Mouse (Mus musculus) intestine, embryonic 16.5 days (tissue): ENCODE data around the gene Acoxl. TPM values are rescaled to one million over a fixed set of nuclear protein-coding genes. Genes with fewer than 3 reads are reported as not detected.

Experiments used
- ATAC-seq: fragments of 200-750 bp; cut with Nextera tagmentation; 2 replicates; pipeline ENCODE4 v1.8.0; 2017; ENCODE audit warnings: moderate TSS enrichment, moderate library complexity
- H3K27ac ChIP-seq: fragments of 300-500 bp; sonication (generic); 2 replicates; pipeline ENCODE4 v1.5.1; 2014; ENCODE audit warnings: mild to moderate bottlenecking, low read length
- H3K27me3 ChIP-seq: fragments of 300-500 bp; sonication (generic); replicated peaks from 2 replicates; pipeline ENCODE4 v1.6.1; 2014; ENCODE audit warnings: low read length, control low read depth, mixed read lengths; ENCODE audit not compliant: control insufficient read depth, insufficient read depth
- H3K36me3 ChIP-seq: fragments of 300-500 bp; sonication (generic); 2 replicates; pipeline ENCODE4 v1.6.1; 2014; ENCODE audit warnings: low read length, control low read depth; ENCODE audit not compliant: control insufficient read depth, insufficient read depth
- H3K4me1 ChIP-seq: fragments of 300-500 bp; sonication (generic); 2 replicates; pipeline ENCODE4 v1.6.1; 2014; ENCODE audit warnings: low read length, control low read depth, mixed read lengths; ENCODE audit not compliant: control insufficient read depth, insufficient read depth
- H3K4me2 ChIP-seq: fragments of 300-500 bp; sonication (generic); 2 replicates; pipeline ENCODE4 v1.6.1; 2014; ENCODE audit warnings: low read depth, low read length, control low read depth
- H3K4me3 ChIP-seq: fragments of 300-500 bp; sonication (generic); 2 replicates; pipeline ENCODE4 v1.5.1; 2014; ENCODE audit warnings: mild to moderate bottlenecking, low read length
- H3K9ac ChIP-seq: fragments of 300-500 bp; sonication (generic); 2 replicates; pipeline ENCODE4 v1.6.1; 2014; ENCODE audit warnings: low read depth, low read length
- H3K9me3 ChIP-seq: fragments of 300-500 bp; sonication (generic); 2 replicates; pipeline ENCODE4 v1.6.1; 2016; ENCODE audit warnings: low read length, control low read depth; ENCODE audit not compliant: control insufficient read depth
- WGBS: fragments of 180-500 bp; shearing (Covaris S2); extraction: QIAGEN DNeasy Blood & Tissue Kit; methylation state at CpG from one replicate; pipeline ENCODE4 v1.1.7; 2014; 5-methylcytosine and 5-hydroxymethylcytosine counted together
- polyA plus RNA-seq: library from polyadenylated mRNA; unstranded; fragments of >200 nt; fragmentation: Nextera tagmentation; extraction: Ambion mirVana; gene quantifications from 2 replicates; pipeline ENCODE4 v1.2.1, GENCODE M21; 2015

The Acoxl gene
- polyA plus RNA-seq, 1 experiment from 2014 or later: 0.10 TPM

DNA sequence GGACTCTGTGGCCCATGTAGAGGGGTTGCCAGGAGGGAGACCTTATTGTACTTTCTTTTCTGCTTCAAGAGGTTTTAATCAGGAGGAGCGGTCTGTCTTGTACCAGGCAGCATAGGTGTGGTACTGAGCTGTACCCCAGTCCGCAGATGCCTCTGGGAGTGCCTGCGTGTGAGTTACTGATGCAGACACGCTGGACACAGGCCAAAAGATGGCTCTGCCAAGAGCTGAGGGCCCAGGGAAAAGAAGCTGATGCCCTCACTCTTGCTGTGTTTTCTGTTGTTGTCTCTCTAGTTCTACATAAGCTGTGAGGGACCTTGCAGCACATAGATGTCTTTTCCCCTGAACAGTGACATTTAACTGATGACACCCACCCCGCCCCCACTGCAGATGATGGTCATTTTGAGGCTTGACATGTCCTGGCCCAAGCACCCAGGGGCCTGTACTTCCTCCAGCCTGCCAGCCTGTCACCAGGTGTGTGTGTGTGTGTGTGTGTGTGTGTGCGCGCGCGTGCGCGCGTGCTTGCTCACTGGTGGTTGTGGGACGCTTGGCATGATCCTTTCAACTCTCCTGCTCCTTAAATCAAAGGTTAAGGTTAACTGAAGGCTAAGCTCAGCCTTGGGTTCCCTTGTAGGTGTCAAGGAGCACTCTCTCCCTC is 316.9 kb downstream of the Acoxl start:
- Histone ChIP-seq H3K4me3 (no peak overlapping the region), H3K36me3 (no peaks in the 10 kb centered on the region), H3K4me2 (no peak overlapping the region), H3K27me3 (no peaks in the 10 kb centered on the region), H3K9me3 (no peaks in the 10 kb centered on the region), H3K9ac (no peak overlapping the region), H3K27ac (no peak overlapping the region), H3K4me1 (peaks cover 32% of the 10 kb centered on the region)
- 85% methylated on average over 13 of the region's 13 CpGs for WGBS
- no peak for ATAC-seq

DNA sequence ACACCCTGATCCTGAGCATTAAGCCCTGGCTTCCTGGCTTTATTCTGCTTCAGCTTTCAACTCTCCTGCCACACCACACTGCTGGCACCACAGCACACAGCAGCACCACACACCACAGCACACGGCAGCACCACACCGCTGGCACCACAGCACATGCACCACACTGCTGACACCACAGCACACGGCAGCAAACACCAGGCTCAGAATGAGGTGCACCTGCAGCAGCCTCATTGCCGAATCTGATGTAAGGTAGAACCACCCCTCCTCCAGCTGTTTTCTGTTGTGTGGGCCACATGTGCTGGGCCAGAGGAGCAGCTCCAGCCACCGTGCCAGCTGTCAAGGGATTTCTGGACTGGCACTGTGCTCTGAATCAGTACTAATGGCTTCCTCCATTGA is 317.4 kb downstream of the Acoxl start:
- no peaks in the 10 kb centered on the region for H3K36me3 ChIP-seq
- no peak for ATAC-seq
- H3K4me1 ChIP-seq: peaks cover 32% of the 10 kb centered on the region
- no peak overlapping the region for H3K9ac ChIP-seq
- H3K27me3 ChIP-seq: no peaks in the 10 kb centered on the region
- no peak overlapping the region for H3K4me2 ChIP-seq
- no peak overlapping the region for H3K4me3 ChIP-seq
- no peak overlapping the region for H3K27ac ChIP-seq
- 80% methylated on average over 5 of the region's 5 CpGs for WGBS
- no peaks in the 10 kb centered on the region for H3K9me3 ChIP-seq

DNA sequence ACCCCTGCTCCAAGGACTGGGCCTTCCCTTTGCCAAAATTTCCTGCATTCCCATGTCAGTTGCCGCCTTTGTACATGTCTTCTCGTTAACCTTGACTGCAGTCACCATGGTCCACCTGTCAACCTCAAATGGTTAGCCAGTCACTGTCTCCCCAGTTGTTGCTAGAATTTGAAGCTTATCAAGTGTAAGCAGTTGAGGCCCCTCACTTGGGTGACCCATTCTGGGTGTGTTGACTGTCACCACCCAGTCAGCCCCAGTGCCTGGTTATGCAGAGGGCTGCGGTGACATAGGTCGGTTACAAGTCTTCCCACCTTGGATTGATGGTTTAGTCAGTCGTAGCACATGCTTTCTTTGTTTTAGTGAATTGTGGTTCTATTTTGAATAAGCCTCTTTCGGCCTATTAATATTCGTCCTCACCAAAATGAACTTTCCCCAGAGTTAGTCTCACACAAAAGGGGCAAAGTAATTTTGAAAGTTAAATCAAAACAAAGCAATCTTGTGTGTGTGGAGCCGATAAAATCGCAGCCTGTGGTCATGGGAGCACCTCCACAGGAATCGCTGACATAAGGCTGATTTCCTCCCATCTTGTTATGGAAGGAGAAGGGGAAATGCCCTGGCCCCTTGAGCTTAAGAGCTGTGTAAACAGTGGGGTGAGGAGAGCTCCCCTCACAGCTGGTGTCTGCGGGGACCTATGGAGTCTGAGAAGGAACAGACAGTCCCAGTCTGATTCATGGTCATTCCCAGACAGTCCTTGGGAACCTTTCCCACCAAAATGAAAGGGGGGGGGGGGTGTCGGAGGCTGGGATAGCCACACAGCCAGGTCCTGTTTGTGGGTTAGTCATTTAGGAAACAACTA is 318.1 kb downstream of the Acoxl start:
- Histone ChIP-seq H3K36me3 (no peaks in the 10 kb centered on the region; the same call in 1 of the 2 replicates), H3K9ac (no peak overlapping the region), H3K27ac (no peak overlapping the region), H3K27me3 (no peaks in the 10 kb centered on the region), H3K4me2 (no peak overlapping the region), H3K4me3 (no peak overlapping the region), H3K4me1 (peaks cover 32% of the 10 kb centered on the region), H3K9me3 (no peaks in the 10 kb centered on the region)
- WGBS: 57% methylated on average over 12 of the region's 12 CpGs
- ATAC-seq: peak; percentile 45

DNA sequence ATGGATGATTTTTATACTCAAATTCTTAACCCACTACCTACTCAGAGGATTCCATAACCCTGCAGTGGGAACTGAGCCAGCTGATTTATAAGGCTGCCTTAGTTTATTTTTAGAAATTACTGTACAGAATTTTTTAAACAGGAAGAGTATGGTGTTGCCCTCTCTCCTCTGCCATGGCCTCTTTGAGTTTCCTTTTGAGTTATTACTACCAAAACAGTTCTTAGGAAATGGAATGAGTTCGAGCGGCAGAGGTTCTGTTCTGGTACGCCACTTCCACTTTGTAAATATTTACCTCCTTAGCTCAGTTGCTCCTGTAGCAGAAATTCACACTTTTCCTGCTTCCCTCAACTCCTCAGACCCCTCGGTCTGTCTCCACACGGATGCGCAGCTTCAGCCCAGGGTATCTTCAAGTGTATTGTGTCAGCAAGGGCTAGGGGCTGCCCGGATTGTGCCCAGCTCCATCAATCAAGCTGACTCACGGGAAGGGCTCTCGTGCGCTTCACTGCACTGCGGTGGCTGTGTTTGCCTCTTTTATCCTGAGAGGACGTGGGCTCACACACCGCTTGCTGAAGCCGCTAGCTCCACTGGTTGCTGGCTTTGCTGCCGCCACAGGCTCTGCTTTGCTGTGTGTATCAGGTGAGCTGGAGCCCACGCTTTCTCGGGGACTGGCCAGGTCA is 320.2 kb downstream of the Acoxl start:
- Histone ChIP-seq H3K4me2 (no peak overlapping the region), H3K9me3 (no peaks in the 10 kb centered on the region), H3K36me3 (no peaks in the 10 kb centered on the region; the same call in 1 of the 2 replicates), H3K4me1 (peaks cover 32% of the 10 kb centered on the region), H3K27ac (peak overlapping the region; percentile 10; the same call in 1 of the 2 replicates), H3K4me3 (no peak overlapping the region), H3K27me3 (no peaks in the 10 kb centered on the region), H3K9ac (no peak overlapping the region)
- no peak; the same call in 1 of the 2 replicates for ATAC-seq
- WGBS: 42% methylated on average over 17 of the region's 17 CpGs

DNA sequence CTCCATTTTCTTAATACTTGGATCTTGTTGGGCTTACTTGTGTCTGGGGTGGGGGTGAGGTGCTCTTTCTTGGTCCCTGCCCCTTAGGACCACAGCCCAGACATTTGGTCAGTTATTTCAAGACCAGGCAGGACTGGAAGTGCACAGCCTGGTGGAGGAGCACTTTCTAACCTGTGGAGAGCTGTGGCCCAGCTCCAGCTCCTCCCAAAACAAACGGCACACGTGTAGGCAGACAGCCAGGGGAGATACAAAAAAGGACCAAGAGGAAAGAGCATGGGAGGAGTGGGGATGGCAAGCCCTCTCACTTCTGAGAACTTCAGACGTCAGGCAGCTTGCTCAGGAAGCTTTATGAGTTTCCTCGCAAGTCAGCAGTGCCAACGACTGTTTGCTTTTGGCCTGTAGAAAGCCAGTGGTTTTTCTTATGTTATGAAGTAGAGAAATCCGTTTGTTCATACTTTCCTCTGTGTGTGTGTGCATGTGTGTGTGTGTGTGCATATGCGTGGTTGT is 321.0 kb downstream of the Acoxl start:
- Histone ChIP-seq H3K27ac (0 out of 2 replicates have a peak overlapping the region, but pooled peaks have one; percentile 10), H3K9me3 (no peaks in the 10 kb centered on the region), H3K4me1 (peaks cover 32% of the 10 kb centered on the region), H3K4me2 (no peak overlapping the region), H3K9ac (no peak overlapping the region), H3K27me3 (no peaks in the 10 kb centered on the region), H3K4me3 (no peak overlapping the region), H3K36me3 (no peaks in the 10 kb centered on the region; the same call in 1 of the 2 replicates)
- ATAC-seq: no peak
- WGBS: 51% methylated on average over 7 of the region's 7 CpGs

DNA sequence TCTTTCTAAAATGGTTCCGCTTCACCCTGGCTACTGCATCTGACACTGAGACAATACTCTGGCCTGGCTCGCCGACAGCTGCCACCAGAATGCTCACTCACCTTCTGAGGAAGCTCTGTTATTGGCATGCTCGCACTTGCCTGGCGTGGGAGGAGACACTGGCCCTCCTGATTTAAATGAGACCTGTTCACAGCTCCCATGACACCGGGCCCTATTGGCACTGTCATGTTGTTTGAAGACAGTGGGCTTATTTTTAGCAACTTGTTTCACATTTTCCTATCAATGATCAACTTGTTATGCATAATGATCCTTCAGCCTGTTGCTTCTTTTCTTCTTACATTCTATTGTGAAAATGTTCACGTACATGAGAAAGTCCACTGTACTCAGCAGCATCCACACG is 324.5 kb downstream of the Acoxl start:
- no peak overlapping the region for H3K27ac ChIP-seq
- 76% methylated on average over 8 of the region's 8 CpGs for WGBS
- no peak overlapping the region for H3K4me3 ChIP-seq

DNA sequence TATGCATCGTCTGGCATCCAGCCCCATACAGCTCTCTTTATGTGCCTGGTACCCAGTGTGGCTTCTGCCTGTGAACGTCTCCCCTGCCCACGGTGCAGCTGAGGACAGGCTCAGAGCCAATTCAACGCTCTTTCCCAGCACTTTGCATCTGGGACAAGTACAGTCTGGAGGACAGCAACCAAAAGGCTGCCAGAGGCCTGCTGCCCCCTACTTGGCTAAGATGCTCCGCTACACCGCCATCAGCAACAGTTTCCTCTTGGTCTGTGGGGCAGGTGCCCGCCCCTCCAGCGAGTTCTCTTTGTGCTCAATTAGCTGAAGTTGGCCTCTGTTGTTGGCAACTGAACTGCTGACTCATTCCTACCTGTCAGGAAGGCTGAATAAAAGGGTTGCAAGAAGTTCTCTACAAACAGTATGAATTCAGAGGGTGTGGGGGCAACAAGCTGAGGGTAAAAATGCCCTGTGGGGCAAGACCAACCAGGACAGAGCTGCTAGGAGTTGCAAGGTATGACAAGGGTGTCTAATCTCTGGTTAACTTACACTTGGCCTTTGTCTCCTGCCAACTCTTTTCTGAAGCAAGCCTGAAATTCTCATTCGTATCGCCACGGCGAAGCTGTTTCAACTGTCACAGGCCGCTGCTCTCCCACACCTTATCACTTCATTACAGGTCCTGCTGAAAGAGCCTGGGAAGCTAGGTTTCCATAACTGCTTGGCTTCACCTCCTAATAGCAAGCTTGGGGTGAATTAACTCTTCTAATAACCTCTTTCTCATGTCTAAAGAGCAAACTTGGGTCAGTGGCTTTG is 328.1 kb downstream of the Acoxl start:
- H3K9ac ChIP-seq: no peak overlapping the region
- no peaks in the 10 kb centered on the region for H3K27me3 ChIP-seq
- no peak overlapping the region for H3K4me3 ChIP-seq
- no peaks in the 10 kb centered on the region for H3K9me3 ChIP-seq
- ATAC-seq: no peak
- H3K27ac ChIP-seq: no peak overlapping the region
- H3K36me3 ChIP-seq: no peaks in the 10 kb centered on the region; the same call in 1 of the 2 replicates
- peaks cover 6% of the 10 kb centered on the region for H3K4me1 ChIP-seq
- WGBS: 73% methylated on average over 13 of the region's 13 CpGs
- H3K4me2 ChIP-seq: no peak overlapping the region

More for the DNA sequence above, 324.5 kb downstream of the Acoxl start:
- Histone ChIP-seq H3K36me3 (no peaks in the 10 kb centered on the region; the same call in 1 of the 2 replicates), H3K9me3 (no peaks in the 10 kb centered on the region), H3K4me2 (no peak overlapping the region), H3K9ac (no peak overlapping the region), H3K4me1 (peaks cover 16% of the 10 kb centered on the region), H3K27me3 (no peaks in the 10 kb centered on the region)
- ATAC-seq: no peak

DNA sequence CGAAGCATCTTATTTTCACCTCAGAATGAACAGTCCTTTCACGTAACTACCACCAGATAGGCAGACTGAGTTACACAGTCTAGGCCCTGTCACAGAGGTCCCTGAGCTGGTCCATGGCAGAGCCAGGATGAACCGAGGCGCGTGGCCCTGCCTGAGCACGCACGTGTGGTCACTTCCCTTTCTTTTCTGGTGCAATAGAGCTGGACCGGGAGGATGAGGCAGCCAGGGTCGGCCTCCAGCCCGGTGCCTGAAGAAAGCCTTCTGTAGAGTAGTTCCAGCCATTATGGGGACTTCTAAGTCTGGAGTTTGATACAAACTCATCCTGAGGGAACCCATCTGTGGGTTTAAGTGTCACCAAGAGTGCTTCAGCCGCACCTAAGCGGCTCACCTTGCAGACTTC is 329.3 kb downstream of the Acoxl start:
- H3K4me3 ChIP-seq: no peak overlapping the region
- H3K36me3 ChIP-seq: no peaks in the 10 kb centered on the region
- 93% methylated on average over 12 of the region's 12 CpGs for WGBS
- ATAC-seq: no peak
- no peak overlapping the region for H3K4me2 ChIP-seq
- H3K9ac ChIP-seq: no peak overlapping the region
- no peak overlapping the region for H3K27ac ChIP-seq
- H3K27me3 ChIP-seq: no peaks in the 10 kb centered on the region
- H3K4me1 ChIP-seq: peaks cover 6% of the 10 kb centered on the region
- no peaks in the 10 kb centered on the region for H3K9me3 ChIP-seq
